Mouse (Mus musculus): ENCODE results near the gene Pnp2.
"Not testable (repeated sequence)": the region's sequence is repeated elsewhere in the genome, so short reads cannot be mapped to it uniquely, and the experiment has no call there.

The Pnp2 gene

DNA sequence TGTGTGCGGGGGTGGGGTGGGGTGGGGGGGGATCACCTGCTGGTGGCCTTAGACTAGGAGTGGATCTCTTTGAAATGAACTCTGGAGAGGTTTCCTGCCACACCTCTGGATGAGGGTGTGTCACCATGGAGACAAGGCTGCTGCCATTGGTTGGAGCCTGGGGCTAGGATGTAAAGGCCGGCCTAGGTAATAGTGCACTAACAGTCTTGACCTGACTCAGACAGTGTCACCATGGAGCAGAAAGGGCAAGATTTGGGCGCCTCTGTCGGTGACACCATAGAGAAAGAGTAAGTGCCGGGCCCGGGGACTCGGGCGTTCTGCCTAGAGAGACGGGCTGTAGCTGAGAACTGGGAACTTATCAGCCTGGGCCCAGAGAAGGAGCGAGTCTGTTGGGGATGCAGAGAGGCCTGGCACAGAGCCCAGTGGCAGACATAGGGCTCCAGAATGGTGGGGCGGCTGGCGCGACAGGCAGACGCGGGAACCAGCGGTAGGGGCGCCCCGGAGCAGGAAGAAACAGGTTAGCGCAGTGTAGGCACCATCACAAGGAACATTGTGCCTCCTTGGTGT lies at the start of gene Pnp2:
Pnp2 (plus strand) TSS at position 51 of the 567 bp plus-strand sequence.
- DNase-seq (ENCODE audit: low spot score) = peak; percentile 62

DNA sequence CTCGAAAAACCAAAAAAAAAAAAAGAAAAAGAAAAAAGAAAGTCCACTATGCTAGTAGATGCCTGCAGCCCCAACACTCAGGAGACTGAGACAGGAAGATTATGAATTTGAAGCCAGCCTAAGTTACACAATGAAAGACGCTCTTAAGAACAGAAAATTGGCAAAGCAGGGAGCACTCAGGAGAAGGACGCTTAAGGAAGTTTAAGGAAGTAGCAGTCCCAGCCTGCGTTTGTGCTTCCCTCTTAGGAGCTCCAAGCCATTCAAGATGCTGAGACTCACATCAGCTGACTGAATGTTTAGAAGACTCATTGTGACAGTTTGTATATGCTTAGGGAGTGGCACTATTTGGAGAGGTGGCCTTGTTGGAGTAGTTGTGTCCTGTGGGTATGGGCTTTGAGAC lies 47.7 kb upstream of the Pnp2 start:
- DNase-seq (ENCODE audit: low spot score) = no peak

DNA sequence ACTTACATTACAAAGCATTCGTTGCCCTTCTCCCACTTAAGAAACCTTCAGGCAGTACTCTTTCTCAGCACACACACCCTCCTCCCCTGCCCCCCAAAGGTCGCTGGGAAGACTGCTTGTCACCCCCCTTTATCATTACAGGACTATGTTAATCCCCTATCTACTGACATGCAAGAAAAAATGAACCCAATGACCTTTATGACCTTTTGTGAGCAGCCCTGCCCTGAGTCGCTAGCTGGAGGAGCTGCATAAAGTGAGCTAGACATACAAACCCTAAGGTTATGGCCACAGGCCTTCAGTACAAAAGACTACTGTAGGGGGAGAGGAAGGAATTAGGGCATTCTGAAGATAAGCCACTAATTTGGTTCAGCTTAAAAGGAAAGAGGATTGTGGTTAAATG lies 44.4 kb upstream of the Pnp2 start:
- DNase-seq (ENCODE audit: low spot score) = no peak

DNA sequence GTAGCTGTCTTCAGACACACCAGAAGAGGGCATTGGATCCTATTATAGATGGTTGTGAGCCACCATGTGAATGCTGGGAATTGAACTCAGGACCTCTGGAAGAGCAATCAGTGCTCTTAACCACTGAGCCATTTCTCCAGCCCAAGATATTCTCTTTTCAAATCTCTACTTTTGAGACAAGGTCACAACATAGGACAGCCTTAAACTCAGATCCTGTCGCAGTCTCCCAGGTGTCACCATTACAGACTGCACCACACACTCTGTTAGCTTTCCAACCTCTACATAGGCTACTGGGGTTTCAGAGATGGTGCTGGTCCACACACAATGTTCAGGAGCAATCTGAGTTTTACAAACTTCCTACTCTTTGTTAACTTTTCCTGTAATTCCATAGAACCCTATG lies 32.4 kb upstream of the Pnp2 start:
- not testable (repeated sequence) for DNase-seq (ENCODE audit: low spot score)

DNA sequence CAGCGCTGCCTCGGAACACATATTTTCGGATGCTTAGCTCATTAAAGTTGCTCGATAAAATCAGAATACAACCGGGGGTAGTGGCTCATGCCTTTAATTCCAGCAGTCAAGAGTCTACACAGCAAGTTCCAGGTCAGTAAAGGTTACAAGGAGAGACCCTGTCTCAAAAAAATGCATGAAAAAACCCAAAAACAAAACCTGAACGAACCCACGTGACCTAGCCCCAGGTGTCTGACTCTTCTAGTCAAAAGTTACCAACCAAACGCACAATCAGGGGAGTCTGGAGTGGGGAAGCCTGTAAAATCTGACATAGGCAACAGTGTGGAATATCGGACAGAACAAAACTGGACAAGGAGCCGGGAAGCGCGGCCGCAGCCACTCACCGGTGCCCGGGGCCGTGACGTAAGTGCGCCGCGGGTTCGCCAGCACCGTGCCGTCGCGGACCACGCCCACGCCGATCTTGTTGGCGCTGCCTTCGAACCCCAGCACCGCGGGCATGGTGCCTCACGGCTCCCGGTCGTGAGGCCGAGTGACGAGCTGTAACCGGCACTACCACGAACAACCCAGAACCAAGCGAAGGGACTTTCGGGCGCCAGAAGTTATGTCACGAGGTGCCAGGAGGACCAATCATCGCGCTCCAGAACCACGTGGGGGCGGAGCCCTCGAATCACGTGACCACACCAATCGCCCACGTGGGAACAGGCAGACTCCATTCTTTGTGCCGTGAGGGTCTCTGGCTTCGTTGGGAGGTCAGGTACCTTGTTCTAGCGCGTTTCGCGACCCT lies 31.3 kb upstream of the Pnp2 start, which contains the start of the genes Osgep and Apex1:
Osgep (minus strand) TSS at position 613 of the 784 bp plus-strand sequence.
Apex1 (plus strand) TSS at position 688 of the 784 bp plus-strand sequence.
- DNase-seq (ENCODE audit: low spot score) = peak; percentile 98

DNA sequence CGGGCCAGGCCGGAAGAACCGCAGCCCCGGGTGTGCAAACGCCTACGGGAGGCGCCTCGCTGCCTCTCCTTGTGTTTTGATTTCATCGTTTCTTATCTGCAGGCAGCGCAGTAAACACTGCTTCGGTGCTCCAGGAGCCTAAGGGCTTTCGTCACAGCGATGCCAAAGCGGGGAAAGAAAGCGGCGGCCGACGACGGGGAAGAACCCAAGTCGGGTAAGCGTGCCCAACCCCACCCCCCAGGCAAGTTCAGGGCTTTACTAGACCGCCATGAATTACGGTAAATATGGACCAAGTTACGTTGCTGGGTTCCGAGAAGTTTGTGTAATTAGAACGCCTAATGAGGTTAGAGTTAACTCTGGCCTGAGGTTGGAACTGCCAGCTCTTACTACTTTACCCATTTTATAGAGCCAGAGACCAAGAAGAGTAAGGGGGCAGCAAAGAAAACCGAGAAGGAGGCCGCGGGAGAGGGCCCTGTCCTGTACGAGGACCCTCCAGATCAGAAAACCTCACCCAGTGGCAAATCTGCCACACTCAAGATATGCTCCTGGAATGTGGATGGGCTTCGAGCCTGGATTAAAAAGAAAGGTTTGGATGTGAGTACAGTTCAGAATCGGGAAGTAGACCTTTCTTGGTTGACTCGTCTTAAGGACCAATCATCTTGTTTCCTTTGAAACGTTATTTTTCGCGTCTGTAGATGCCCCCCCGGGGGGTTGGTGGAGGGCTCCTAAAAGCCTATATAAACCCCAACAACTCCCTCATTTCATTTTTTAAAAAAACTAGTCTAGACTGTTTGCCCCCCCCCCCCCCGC lies 30.5 kb upstream of the Pnp2 start:
- DNase-seq (ENCODE audit: low spot score) = no peak

DNA sequence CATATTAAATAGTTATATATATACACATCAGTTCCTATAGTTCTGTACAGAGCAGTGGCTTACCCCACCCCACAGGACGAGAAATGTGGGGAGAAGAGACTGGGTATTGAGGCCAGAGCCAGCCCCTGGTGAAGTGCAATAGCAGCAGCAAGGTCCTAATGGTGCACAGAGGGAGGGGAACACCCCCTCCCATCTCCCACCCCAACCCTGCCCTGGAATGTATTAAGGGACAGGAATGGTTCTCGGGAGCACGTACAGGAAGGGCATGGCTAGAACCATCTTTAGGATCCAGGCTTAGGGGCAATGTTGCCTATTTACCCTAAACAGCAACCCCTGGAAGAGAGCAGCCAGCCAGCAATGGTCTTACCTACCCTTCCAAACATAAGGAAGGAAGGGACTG lies 28.4 kb upstream of the Pnp2 start:
- no peak for DNase-seq (ENCODE audit: low spot score)

DNA sequence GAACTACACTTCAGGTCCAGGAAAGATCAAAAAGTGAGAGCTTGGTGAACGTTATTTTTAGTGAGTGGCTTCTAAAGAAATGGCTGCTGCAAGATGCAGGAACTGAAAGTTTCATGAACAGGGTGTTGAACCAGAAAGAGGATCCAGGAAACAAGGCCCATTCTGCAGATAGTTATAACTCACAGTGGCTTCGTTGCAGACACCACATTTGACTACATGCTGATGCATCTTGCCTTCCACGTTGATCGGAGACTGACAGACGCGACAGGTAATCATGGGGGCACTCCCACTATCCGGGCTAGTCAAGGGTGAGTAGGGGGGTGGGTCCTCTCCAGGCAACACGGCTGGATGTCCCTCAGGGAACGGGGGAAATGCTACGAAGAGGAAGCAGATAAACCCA lies 25.8 kb upstream of the Pnp2 start:
- no peak for DNase-seq (ENCODE audit: low spot score)

DNA sequence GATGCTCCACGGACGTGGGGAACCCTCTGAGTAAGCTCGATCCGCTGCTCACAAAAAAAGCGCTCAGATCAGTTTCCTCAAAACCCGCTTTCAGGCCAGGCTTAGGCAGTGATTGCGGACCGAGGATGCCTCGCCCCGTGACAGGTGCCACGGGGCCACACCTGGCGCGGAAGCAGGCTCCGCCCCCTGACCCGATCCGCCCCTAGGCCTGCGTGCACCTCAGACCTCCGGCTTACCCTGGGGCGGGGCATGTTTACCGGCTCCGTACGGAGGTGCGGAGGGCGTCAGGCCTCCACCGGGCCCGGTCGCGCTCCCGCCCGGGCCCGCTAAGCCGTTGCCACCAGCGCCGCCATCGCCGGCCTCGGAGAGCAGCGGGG lies 25.4 kb upstream of the Pnp2 start:
- DNase-seq (ENCODE audit: low spot score) = peak; percentile 81

DNA sequence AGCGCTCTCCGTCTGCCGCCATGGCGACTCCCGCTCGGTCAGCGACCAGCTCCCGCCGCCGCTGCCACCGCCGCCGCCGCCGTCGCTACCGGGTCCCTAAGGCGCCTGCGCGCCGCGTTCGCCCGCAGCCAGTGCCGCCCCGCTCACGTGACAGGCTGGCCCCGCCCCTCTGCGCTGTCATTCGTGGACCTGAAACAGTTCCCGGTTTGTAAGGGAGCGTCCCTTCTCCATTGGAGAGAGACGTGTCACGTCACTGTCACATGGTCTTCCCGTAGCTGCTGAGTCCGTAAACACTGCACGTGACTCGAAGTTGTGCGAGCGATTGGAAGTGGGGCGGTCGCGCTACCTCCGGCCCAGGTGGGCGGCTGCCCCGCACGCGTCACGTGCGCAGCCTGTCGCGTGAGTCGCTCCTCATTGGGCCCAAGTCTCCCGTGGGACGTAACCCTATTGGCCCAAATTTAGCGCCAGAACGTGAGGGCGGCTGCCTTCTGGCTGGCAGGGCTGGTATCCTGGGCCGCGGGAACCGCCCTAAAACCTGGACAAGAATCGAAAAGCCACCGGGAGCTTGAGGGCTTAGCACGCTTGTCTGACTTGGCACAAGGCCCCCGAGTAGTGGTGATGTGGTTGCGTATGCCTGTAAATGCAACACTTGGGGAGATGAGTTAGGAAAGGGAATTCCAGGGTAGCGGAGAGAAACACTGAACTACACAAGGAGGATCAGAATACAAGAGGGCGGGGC lies 24.9 kb upstream of the Pnp2 start, which contains the start of the genes Pip4p1 and Pnp:
Pip4p1 (minus strand) TSS at position 103 of the 739 bp plus-strand sequence.
Pnp (plus strand) TSS at position 329 of the 739 bp plus-strand sequence.
- DNase-seq (ENCODE audit: low spot score) = peak; percentile 100

DNA sequence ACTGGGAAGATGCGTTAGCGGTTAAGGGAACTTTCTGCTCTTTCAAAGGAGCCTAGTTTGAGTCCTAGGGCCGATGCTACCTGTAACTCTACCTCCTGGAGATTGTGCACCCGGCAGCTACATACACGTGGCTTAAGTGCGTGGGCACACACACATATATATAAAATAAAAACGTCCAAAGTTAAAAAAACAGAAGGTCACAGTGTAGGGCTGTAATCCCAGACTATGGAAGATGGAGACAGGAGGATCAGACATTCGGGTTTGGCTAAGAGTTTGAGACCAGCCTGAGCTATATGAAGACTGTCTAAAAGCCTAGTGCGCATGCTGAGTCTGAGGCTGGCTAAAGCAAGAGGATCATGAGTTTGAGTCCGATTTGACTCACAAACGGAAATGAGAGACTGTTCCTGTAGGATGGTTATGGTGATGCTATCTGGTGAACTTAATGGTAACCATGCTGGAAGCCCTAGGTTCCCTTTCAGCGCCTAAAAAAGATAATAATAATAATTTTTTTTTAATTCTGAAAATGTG lies 24.2 kb upstream of the Pnp2 start:
- no peak for DNase-seq (ENCODE audit: low spot score)

DNA sequence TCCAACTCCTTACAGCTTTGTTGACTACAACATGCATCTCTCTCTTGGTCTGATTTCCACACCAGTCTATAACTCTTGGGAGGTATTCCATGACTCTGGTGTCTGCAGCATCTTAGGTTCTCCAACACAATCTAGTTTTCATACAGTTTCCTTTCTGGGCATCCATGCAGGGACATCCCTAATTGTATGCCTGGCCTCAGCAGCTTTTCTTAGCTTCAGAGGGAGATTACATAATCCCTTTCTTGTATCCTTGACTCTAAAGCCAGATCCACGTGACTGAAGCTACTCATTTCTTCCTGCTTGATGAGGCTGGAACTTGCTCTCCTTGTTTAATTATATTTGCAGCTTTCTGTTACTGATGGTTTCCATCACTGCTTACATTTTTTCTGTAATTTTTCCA lies 19.1 kb upstream of the Pnp2 start:
- DNase-seq (ENCODE audit: low spot score) = no peak

DNA sequence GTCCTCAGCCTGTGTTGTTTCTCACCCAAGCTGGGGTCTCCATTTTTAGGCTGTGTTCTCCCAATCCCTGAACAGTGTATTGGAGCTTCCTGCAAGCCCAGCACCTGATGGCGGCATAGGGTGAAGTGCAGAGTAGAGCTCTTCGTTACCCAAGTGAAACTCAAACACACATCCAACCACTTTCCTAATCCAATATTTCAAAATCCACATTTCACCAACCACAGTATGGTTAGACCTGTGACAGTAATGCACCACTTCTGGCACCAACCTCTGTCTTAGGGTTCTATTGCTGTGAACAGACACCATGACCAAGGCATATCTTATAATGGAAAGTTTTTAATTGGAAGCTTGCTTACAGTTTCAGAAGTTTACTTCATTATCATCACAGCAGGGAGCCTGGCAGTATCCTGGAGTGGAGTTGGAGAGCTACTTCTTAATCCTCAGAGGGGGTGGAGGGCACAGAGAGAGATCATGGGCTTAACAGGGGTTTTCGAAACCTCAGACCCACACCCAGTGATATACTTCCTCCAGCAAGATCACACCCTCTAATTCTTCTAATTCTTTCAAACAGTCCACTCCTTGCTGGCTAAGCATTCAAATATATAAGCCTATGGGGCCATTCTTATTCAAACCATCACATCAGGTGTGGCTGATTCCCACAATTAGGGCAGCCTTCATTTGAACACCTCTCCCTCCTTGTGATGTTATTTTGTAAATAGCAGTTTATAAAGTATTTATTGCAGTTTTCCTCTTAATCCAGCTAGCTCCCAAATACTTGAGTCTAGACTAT lies 17.5 kb upstream of the Pnp2 start:
- DNase-seq (ENCODE audit: low spot score) = no peak

DNA sequence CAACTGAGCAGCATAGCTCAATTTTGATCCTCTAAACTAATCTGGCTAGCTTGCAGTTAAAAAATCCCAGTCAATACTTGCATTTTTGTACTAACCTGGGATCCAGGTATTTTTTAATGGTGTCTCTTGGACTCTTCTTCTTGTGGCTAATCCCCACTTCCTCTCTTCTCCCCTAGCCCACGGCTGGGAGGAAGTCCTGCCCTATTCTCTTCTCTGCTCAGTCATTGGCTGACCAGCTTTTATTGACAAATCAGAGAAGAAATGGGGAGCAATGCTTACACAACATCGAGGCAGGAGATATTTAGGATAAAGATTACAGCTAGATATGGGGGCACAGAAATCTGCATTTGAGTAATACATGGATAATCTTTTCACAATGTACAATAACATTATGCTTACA lies 16.9 kb upstream of the Pnp2 start:
- DNase-seq (ENCODE audit: low spot score) = no peak

DNA sequence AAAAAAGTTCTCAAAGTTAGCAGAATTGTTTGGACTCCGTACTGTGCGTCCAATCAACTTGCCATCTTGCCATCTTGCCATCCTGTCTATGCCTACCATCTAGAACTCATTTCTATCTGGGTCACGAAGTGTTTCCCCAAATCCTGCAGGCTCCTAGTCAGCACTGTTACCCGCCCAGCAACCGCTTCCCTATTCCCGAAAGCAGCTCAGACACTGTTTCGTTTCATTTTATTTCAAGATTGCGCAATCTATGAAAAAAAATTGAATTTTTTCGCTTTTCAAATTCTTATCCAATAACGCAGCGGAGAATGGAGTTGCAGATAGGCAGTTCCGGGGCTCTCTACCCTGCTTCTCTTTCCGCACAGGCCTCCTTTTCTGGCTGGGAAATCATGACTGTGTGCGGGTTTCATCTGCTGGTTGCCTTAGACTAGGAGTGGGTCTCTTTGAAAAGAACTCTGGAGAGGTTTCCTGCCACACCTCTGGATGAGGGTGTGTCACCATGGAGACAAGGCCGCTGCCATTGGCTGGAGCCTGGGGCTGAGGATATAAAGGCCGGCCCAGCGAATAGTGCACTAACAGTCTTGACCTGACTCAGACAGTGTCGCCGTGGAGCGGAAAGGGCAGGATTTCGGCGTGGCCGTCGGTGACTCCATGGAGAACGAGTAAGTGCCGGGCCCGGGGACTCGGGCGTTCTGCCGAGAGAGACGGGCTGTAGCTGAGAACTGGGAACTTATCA lies 11.7 kb upstream of the Pnp2 start, which contains the start of gene Gm49342:
Gm49342 (plus strand) TSS at position 586 of the 736 bp plus-strand sequence.
- DNase-seq (ENCODE audit: low spot score) = peak; percentile 92

DNA sequence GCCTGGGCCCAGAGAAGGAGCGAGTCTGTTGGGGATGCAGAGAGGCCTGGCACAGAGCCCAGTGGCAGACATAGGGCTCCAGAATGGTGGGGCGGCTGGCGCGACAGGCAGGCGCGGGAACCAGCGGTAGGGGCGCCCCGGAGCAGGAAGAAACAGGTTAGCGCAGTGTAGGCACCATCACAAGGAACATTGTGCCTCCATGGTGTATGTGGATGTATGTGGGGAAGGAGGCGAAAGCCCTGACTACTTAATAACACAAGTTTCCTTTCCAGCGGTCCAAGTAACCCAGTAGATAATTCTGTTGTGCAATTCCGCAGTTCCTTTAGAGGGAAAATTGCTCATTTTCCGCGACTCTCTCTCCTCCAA lies 11.1 kb upstream of the Pnp2 start:
- not testable (repeated sequence) for DNase-seq (ENCODE audit: low spot score)

DNA sequence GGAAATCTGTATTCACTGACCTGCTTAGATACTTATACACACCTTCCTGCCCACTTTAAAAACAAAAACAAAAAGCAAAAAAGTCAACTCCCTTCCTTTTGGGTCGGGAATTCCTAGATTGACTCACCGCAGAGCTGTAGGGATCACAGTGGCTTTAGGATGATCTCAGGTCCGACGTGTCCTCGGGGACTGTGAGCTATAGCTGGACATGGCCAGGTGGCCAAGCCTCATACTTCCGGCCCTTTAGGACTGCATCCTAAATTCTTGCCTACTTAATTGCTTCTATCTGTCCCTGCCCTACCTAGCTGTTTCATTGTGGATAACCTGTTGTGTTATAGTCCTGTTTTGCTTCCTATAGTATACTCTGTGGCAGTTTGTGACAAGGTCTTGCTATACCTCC lies 10.7 kb upstream of the Pnp2 start:
- DNase-seq (ENCODE audit: low spot score) = not testable (repeated sequence)

DNA sequence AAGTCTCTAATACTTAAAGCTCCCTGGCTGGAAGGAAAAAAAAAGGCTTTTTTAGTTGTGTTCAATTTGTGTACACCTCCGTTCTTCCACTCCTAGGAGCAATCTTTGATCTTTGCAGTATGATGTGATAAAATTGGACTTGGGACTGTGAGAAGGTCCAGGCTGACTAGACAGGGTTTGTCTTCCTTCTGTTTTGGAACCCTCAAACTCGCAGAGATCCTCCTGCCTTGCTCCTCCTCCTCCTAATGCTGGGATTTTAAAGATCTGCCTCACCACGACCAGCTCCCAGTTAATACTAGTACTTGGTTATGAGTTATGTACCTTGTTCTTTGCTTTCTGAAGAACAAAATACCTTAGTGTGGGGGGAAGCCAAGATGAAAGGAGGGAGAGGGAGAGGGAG lies 10.3 kb upstream of the Pnp2 start:
- DNase-seq (ENCODE audit: low spot score) = not testable (repeated sequence)

DNA sequence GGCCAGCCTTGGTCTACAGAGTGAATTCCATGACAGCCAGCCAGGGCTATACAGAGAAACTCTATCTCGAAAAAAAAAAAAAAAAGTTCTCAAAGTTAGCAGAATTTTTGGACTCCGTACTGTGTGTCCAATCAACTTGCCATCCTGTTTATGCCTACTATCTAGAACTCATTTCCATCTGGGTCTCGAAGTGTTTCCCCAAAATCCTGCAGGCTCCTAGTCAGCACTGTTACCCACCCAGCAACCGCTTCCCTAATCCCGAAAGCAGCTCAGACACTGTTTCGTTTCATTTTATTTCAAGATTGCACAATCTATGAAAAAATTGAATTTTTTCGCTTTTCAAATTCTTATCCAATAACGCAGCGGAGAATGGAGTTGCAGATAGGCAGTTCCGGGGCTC lies 305 bp upstream of the Pnp2 start:
- no peak for DNase-seq (ENCODE audit: low spot score)

DNA sequence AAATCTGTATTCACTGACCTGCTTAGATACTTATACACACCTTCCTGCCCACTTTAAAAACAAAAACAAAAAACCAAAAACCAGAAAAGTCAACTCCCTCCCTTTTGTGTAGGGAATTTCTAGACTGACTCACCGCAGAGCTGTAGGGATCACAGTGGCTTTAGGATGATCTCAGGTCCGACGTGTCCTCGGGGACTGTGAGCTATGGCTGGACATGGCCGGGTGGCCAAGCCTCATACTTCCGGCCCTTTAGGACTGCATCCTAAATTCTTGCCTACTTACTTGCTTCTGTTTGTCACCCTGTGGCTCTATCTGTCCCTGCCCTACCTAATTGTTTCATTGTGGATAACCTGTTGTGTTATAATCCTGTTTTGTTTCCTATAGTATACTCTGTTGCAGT lies 932 bp downstream of the Pnp2 start:
- not testable (repeated sequence) for DNase-seq (ENCODE audit: low spot score)

All from testis, postnatal 10 days (tissue).